Mouse (Mus musculus): ENCODE results near the gene Ern2.

Ern2 gene

DNA sequence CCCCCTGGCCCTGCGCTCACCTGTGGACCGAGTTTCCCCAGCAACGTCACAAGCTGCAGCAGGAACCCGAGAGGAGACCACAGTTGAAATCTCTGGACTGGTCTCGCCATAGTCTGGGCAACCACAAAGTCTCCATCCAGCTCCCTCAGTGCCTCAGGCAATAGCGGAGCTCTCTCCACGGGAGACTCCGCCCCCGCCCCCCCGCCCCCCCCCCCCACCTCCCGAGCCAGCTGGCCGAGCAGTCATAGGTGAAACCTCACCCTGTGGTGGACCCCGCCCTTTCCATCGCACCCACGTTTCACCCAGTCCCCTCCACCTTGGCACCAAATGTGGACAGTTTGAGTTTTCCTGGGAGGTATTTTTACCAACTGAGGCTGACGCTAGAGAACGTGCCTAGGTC is at the start of gene Ern2:
Gene Ern2 (minus strand): TSS at position 165 of the 400 bp plus-strand sequence.
- no peak for DNase-seq

DNA sequence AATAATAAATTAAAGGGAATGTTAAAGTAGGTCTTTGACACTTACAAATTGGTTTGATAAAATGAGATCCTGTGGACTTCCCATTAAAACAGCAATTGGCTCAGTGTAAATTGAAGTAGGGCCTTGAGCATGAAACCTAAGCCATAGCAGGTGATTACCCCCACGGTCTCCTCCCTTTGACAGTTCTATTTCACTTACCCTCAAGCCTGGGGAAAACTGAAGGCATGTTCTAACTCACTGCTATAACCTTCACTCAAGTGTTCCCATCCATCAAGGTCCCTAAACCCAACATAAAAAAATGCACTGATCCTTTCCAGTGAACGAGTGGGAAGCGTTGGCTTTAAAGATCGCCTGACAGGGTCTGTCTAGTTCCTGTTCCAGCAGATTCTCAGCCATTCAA is 44.9 kb upstream of the Ern2 start:
- no peak for DNase-seq

DNA sequence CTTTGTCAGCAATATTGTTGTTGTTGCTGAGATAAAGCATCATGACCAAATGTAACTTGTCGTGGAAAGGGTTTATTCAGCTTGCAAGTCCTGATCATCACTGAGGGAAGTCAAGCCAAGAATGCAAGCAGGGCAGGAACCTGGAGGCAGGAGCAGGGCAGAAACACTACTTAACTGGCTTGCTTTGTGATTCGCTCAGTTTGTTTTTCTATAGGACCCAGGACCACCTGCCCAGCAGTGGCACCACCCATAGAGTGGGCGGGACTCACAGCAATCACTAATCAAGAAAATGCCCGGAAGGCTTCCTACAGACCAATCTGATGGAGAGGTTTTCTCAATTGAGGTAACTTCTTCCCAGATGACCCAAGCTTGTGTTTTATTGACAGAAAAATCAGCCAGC is 43.9 kb upstream of the Ern2 start:
- no peak for DNase-seq

DNA sequence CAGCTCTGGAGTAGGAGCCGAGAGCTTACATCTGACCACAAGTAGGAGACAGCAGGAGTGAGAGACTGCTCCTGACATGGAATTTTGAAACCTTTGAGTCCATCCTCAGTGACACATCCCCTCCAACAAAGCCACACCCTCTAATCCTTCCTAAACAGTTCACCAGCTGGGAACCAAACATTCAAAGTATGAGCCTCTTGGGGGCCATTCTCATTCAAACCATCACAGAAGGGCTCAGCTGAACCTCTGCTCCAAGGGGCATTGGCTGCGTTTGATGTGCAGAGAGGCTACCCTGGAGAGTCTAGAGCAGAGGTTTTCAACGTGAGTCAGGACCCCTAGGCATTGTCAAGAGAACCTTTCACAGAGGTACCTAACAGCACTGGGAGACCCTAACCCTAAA is 43.3 kb upstream of the Ern2 start:
- DNase-seq: no peak

DNA sequence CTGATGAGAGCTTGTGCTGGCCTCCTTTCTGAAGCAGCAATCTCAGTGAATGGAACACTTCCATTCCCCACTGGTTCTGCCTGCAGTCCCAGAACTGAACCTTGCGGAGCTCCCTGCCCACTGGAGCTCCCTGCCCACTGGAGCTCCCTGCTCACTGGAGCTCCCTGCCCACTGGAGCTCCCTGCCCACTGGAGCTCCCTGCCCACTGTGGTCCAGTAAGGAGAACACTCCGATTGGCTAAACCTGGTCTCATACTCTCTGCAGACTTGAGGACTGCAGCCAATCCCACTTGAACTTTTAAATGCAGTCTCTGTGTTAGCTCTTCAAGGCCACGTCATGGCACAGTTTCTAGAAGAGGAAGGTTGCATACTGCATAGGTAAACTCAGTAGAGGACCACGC is 40.7 kb upstream of the Ern2 start:
- DNase-seq: no peak

DNA sequence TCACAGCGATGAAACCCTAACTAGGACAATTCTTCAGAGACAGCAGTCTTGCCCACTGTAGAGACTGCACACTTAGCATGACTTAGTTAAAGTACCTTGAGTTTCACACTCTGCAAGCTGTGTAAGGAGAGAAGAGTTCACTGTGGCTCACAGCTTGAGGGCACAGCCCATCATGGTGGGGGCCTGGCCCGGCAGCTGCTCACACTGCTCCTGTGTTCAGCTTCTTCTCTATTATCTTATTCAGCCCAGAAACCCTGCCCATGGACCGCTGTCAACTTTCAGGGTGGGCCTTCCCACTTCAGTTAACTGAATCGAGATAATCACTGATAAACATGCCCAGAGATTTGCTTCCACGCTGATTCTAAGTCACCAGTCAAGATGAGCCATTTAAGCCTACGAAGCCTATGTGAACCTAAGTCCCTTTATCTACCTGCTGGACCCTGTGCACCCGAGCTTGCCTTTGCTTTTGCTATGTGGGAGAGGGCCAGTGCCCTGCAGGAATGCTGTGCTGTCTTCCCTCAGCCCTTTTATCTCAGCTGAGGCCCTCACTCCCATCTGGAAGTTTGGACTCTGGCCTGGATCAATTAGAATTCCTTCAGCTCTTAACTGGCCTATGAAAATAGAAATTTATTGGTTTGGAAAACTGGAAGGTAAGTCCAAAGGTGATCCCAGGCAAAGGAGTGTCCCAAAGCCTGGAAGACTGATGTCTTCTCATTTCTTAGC is 40.2 kb upstream of the Ern2 start:
- DNase-seq: no peak

DNA sequence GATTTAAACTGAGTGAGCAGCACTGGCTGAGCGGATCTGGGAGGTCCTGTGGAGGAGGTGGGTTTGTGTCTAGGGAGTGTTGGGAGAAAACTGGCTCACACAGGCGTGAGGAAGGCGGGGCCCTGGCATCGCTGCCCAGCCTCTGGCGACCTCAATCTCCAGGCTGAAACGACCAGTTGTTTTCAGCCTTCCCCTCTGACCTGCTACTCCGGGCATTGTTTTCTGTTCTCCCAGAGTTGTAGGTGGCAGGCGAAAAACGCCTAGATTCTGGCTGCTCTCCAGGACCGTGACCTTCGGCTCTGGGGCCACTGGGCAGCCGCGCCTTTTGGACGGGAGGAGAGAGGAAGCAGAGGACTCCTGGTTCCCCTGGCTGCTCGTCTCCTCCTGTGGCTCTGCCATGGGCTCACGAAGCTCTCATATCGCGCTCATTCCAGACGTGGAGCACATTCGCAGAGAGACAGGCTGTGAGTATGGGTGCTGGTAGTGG is 33.4 kb upstream of the Ern2 start, which contains the start of gene Chp2:
Gene Chp2 (plus strand): TSS at position 182 of the 487 bp plus-strand sequence.
- DNase-seq: no peak

DNA sequence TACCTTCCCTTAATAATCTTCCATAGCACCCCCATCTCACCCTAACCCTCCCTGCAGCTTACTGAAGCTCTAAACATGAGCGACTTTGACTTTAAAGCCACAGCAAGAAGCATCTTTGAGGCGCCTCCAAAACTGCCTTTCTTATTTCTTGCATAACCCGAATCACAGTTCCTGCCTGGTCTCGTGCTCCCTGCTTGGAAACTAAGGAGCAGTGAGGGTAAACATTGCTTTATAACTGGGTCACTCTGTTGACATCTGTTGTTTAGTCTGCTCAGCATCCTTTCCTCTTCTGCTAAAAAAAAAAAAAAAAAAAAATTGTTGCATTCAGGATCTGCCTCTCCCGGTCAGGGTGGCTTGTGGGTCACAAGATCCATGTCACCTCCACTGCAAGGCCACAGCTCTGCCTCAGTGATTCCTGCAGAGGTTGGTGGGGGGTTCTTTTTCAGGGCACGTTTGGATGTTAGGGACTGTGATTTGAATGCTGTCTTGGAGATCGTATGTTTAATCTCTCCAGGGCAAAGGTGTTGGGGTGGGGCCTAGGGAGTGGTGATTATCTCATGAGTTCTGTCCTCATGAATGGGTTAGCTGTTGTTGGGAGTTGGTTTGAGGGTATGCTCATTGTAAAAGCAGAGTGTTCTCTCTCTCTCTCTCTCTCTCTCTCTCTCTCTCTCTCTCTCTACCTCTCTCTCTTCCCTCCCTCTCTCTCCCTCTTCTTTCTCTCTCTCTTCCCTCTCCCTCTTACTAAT is 22.4 kb upstream of the Ern2 start:
- DNase-seq: no peak

DNA sequence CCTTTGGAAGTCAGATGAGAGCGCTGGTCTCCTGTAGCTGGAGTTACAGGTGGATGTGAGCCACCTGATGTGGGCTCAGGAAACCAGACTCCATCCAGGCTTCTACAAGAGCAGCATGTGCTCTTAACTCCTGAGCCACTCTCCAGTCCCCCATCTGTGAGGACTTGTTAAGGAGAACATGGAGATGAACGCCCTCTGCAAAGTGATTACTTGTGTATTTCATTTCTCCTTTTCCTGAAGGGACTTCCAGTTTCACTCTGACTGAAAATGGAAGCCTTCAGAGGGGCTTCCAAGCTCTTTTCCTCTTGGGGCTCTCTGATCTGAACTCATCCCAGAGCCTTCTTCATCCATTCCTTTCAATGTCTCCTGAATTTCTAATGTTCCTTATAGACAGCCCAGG is 20.1 kb upstream of the Ern2 start:
- no peak for DNase-seq

DNA sequence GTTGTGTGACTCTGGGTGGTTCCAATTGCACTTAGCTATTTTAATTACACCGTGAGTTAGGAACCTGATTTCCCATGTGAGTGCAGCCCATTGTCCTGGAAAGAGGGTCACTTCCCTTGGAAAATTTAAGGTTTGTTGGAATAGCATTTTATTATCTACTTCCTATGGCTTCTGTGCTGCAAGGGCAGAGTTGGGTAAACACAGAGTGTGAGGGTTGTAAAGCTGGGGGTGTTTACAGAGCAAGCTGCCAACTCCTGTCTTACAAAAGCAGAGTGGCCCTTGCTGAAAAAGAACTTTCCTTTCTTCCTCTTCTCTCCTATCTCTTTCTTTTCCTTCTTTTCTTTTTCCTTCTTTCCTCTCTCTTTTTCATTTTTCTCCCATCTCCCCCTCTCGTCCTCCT is 17.9 kb upstream of the Ern2 start:
- no peak for DNase-seq

DNA sequence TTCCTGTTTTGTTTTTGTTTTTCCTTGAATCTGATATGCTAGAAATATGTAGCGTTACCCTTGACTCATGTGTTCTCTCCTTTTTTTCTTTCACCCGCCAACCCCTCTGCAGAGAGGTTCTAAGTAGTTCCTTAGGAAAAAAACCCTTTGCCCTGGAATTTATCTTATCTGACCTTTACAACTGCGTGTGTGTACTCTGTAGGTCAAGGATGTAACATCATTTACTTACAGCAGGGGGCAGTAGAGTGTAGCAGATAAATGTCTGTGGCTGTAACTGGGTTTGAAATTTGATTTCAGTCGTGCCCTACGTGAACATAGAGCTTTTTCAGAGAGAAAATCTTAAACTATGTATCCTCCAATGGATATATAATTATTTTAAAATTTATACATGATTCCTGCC is 13.3 kb upstream of the Ern2 start:
- DNase-seq: no peak

DNA sequence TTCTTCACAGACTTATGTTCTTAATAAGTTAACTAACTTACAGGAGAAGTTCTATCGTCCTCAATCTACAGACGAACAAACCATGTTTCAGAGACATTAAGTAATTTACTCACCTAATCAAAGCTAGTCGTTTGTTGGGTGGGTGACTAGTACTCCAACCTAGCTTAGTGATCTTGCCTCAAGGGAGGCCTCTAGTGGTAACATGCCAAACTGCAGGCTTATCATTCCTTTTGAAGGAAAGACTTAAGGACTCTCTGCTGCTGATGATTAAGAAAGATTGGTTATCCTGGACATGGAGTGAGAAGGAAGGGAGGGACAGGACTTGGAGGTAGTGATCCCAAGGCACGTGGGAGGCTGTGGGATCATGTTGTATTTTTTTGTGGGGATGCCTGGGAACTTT is 11.3 kb upstream of the Ern2 start:
- DNase-seq: peak; percentile 14

DNA sequence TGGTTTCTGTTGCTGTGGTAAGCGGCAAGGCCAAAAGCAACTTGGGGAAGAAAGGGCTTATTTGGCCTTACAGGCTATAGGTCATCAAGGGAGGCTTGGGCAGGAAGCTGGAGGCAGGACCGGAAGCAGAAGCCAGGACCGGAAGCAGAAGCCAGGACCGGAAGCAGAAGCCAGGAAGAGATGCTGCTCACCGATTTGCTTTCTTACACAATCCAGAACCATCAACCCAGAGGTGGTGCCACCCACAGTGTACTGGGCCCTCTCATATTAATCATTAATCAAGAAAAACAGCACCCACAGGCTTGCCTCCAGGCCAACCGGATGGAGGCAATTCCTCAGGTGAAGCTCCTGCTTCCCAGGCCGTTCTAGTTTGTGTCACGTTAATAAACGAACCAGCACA is 10.8 kb upstream of the Ern2 start:
- DNase-seq: no peak

DNA sequence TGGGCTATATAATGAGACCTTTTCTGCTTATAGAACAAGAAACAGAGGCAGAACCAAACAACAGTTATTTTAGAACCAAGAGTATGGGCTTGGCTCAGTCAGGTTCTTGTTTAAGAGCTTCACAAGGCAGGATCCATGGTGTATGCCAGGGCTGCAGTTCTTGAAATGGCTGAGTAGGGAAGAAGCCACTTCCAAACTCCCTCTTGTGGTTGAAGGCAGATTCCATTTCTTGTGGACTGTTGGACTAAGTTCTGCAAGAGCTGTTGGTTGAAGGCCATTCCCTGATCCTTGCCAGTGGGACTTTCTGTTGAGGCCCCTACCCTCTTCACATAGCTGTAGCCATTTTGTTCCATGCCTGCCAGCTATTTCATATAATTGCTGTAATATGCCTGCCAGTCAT is 7.9 kb upstream of the Ern2 start:
- DNase-seq: no peak

DNA sequence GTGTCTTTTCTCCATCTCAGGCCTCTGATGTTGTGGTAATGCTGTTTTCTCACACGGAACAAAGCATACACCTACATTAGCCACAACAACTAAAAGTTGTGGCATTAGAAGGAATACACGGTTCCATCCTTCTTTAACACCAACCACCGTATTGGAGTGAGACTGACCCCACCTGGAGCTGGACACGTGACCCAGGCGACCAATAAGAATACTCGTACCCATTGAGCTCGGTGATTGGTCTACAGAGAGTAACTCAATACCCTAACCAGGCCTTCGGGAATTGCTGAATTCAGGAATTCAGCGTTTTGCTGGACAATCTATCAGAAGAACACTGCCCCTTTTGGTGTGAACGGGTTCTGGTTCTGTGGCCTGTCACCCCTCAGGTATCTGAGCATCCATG is 5.1 kb upstream of the Ern2 start:
- DNase-seq: no peak

DNA sequence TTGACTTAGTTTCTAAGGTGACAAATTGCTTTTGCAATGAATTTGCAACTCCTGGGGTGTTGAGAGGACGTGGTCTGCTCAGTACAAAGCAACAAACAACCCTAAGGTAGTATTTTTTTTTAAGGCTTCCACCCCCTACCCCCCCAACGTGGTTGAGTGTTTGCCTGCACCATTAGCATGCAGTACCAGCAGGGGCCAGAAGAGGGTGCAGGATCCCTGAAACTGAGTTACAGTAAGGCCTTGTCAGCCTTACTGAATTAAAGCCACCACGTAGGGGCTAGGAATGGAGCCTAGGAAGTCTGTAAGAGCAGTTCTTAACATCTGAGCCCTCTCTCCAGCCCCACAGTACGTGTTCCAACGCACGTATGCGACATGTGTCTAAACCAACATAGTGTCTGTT is 3.5 kb upstream of the Ern2 start:
- no peak for DNase-seq

DNA sequence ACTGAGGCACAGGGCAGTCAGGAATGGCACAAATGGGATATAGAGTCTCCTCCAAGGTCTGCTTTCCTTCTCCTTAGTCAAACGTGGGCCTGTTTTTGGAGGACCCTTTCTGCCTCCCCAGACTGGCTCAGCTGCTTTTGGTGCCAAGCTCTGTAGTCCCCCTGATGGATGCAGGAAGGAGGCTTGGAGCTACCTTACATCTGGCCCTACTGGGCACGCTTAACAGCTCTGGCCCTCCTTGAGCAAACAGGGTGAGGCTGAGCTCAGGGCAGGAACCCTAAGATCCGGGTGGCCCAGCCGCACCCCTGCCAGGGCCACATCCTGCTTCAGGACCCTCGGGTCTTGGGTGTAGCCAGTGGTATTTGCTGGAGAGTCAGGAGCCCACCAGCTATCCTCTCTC is 1.4 kb downstream of the Ern2 start:
- no peak for DNase-seq

DNA sequence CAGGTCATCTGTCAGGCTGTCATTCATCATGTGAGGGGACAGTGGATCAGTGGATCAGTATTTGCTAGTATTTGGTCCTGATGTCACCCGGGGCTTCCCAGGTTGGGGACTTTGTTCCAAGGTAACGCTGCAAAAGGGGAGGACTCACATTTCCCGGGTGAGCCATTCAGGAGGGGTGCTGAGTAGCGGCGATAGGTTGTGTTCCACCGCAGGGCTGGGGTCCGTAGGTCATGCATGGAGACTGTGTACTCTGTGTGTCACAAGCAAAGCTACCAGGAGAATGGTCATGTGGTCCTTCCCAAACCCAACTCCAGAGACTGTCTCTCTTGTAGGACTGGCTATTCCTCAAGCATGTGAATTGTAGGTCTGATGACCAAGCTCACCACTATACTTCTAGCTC is 5.3 kb downstream of the Ern2 start:
- DNase-seq: no peak

DNA sequence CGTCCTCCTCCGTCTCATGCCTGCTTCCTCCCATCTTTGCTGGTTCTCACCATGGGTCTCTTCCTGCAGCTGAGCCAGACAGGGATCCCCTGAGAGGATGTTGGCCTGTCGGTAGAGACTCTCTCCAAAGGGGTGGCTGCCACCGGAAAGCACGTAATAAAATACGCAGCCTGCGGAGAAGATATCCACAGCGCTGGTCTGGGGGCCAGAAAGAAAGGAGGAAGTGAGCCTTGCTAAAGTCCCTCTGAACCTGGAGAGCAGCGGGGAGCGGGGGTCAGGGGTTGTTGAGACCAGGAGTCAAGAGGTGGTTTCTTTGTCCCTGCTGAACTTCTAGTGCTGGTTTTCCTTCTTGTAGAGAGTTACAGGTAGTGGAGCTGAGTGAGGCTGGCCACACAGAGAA is 14.4 kb downstream of the Ern2 start:
- DNase-seq: no peak

DNA sequence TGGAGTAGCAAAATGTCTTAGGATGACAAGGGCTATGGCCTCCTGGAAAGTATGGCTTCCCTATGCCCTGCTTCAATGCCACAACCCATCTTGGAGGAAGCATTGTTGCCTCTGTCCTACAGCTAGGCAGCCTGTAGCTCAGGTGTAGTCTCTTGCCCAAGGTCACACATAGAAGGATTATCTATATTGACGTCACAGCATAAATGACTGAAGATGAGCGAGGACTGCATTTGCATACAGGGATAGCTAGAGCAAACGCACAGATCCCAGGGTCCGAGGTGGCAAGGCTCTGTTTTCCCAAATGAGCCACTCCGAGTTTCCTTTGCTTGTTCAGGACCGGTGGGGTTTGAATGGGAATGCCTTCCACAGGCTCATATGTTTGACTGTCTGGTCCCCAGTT is 15.3 kb downstream of the Ern2 start:
- no peak for DNase-seq

DNA sequence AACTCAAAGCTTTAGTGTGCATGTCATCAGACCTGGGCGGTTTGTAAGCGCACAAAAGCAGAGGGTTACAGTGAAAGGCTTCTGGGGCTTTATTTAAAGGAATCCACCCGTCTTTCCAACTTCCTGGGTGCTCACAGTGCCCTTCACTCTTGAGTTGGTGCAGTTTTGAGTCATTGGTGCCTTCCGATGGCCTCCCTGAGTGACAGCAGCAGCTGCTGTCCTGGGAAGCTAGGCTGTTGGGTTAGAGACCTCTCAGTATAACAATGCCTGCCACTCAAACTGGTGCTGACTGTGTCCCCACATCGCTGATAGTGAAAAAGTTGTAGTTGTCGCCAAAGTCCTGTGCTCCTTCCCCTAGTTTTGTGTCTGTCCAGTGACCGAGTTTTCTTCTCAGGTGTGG is 18.8 kb downstream of the Ern2 start:
- no peak for DNase-seq

DNA sequence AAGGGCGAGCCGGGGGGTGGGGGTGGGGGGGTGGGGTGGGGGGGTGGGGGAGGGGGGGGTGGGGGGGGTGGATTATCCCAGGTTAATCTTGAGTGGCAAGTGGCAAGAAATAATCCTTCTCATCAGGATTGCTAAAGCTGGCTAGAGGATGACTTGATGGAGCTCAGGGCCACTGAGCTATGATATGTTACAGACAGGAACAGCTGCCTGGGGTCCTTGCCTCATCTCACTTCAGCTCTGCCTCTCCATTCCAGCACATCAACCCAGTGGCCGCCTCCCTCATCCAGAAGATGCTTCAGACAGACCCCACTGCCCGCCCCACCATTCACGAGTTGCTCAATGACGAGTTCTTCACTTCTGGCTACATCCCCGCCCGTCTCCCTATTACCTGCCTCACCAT is 22.2 kb downstream of the Ern2 start:
- DNase-seq: no peak

DNA sequence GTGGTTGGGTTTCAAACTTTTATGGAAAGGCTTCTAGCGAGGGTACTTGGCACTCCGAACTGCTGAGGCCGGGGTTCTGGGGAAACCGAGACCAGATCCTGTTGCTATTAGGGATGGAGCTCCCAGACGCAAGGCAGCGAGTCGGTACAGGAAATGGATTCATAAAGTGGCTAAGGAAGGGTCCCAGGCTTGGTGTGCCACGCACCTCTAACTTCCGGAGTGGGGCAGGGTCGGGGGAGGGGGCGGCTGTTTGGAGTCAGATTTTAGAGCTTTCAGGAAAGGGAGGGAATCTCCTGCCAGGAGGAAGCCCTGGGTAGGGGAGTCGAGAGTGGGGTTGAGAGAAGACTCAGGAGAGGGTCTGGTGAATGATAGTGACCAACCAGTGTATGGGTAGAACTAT is 26.0 kb downstream of the Ern2 start:
- DNase-seq: no peak

Data from cerebellum, adult 11 months (tissue).